Mouse (Mus musculus): ENCODE results near the gene Fam227b.

Gene Fam227b

GRCm38 (mm10) chr2:126015763-126016473, 135.9 kb downstream of the Fam227b start:
- in situ Hi-C loops (cut with MboI; ENCODE audit: unreplicated experiment in 2 of 2) = no loop called here

DNA sequence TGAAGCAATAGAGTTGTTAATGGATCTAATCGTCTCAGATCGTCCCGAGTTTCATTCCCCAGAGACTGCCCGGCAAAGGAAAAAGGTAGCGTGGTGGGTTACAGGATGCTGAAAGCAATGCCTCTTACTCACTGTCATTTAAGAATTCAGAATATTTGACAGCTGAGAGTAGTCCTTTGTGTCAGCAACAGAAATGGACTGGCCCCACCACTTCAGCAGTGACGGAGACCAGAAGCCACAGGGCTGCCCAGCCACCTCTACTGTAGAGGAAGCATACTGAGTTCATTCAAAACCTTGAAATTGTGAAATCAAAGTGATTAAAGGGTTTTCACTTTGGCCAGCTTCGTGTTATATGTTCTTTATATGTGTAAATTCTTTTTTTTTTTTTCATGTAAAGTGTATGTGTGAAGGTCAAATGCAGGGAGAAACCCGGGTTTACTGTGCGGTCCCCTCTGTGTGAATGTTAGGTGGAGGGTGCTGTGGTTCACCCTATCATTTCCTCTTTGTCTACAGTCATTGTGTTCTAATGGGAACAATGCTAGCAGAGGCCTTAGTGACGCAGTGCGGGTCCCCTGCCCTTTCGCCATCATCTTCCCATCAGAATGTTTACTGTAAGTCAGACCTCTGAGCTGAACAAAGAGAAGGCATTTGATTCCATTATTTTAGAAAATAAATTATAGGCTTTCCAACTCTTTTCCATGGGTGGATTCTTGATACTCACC, 136.7 kb downstream of the Fam227b start:
- in situ Hi-C loops (cut with MboI; ENCODE audit: unreplicated experiment in 2 of 2) = no loop called here

GRCm38 (mm10) chr2:126006742-126007141, 145.1 kb downstream of the Fam227b start:
- in situ Hi-C loops (cut with MboI; ENCODE audit: unreplicated experiment in 2 of 2) = no loop called here

DNA sequence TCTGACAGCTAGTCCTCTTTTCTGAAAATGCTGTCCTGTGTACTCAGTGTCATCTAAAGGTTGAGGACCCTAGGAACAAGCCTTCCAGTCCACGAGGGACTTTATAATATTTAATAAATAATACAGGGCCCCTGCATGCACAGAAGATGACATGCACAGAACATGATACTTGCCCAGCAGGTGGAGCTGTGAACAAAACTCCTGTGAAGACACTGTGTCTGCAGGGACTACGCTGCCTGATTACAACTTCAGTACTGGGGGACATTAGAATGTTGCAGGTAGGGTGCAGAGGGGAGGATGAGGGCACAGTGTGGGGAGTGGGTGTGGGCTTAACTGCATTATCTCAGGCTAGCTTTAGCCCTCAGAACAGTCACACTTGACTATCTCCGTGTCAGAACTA, 145.7 kb downstream of the Fam227b start:
- in situ Hi-C loops (cut with MboI; ENCODE audit: unreplicated experiment in 2 of 2) = no loop called here

- in situ Hi-C loops (cut with MboI; ENCODE audit: unreplicated experiment in 2 of 2) = no loop called here
Measured at GRCm38 (mm10) chr2:126002291-126002690, 149.5 kb downstream of the Fam227b start.

DNA sequence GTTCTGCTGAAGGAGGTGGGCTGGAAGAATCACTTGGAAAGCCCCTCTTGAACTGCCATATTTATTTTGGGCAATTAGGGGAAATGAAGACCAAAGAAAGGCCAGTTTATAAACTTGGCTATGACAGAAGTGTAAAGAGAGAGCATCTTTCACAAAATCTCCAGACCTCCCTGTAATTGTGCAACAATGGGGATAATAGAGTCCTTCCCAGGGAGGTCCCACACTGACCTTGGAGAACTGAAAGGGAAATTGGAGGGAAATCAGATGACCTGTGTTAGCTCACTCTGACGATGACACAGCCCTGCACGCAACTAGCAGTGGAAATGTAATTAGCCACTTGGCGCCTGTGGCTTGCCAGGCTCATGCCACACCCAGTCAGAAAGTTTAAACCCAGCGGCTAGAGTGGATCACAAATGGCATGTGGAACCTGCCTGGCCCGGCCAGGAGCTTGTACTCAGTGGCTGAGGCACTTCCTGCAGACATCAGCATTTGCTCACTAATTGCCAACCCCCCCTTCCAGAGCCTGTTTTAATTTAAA, 175.9 kb downstream of the Fam227b start:
- in situ Hi-C loops (cut with MboI; ENCODE audit: unreplicated experiment in 2 of 2) = no loop called here

GRCm38 (mm10) chr2:125975206-125975605, 176.6 kb downstream of the Fam227b start:
- in situ Hi-C loops (cut with MboI; ENCODE audit: unreplicated experiment in 2 of 2) = no loop called here

GRCm38 (mm10) chr2:125973207-125973606, 178.6 kb downstream of the Fam227b start:
- in situ Hi-C loops (cut with MboI; ENCODE audit: unreplicated experiment in 2 of 2) = no loop called here

- in situ Hi-C loops (cut with MboI; ENCODE audit: unreplicated experiment in 2 of 2) = no loop called here
Measured at GRCm38 (mm10) chr2:125968811-125969210, 183.0 kb downstream of the Fam227b start.

GRCm38 (mm10) chr2:125948195-125948594, 203.6 kb downstream of the Fam227b start:
- in situ Hi-C loops (cut with MboI; ENCODE audit: unreplicated experiment in 2 of 2) = no loop called here

DNA sequence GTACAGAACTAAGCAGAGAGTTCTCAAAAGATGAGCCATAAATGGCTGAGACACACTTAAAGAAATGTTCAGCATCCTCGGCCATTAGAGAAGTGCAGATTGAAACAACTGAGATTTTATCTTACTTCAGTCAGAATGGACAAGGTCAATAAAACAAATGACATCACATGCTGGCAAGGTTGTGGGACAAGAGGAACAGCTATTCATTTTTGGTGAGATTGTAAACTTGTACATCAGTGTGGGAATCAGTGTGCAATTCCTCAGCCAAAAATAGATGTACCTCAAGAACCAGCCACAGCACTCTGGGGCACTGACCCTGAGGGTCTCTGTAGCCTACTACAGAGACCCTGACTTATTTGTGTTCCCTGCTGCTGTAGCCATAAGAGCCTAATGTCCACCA, 208.5 kb downstream of the Fam227b start:
- in situ Hi-C loops (cut with MboI; ENCODE audit: unreplicated experiment in 2 of 2) = no loop called here

- in situ Hi-C loops (cut with MboI; ENCODE audit: unreplicated experiment in 2 of 2) = no loop called here
Measured at GRCm38 (mm10) chr2:125941111-125941785, 210.6 kb downstream of the Fam227b start.

GRCm38 (mm10) chr2:125938993-125939642, 212.7 kb downstream of the Fam227b start:
- in situ Hi-C loops (cut with MboI; ENCODE audit: unreplicated experiment in 2 of 2) = no loop called here

GRCm38 (mm10) chr2:125936396-125936795, 215.4 kb downstream of the Fam227b start:
- in situ Hi-C loops (cut with MboI; ENCODE audit: unreplicated experiment in 2 of 2) = no loop called here

DNA sequence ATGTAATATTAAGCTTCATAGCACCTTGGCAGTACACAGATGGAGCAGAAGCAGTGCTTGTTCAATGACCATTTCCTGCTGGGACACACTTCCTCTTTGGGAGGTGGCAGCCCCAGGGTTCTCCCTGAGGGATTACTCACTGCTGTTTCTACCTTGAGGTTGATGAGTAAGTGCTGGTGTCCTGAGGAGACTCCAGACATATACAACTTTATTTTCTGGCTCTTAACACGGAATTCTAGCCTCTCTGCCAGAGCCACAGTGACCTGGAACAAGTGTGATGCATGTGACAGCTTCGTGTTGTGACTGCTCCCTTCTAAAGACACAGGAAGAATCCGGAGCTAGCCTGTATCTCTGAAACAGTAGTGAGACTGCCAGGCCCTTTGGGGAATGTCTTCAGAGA, 217.8 kb downstream of the Fam227b start:
- in situ Hi-C loops (cut with MboI; ENCODE audit: unreplicated experiment in 2 of 2) = no loop called here
